Mouse (Mus musculus): ENCODE results near the gene Ppox.

DNA sequence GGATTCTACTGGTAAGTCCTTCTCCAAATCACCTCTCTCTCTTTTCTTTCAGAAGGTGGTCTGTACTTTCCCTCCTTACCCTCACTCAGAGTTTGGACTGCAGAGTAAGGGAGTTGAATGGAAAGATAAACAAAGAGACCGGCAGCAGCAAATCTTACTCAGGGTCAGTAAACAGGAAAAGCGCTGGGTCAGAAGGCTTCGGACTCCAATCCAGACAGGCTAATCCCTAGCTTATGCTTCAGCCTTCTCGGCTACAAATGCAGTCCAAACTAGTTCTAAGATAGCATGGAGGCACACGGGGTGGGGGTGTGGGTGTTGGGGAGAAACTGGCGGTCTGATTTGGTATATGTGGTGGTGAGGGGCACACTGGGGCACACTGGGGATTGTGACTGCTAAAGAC is 43.5 kb downstream of the Ppox start:
- TF ChIP-seq CTCF (IDR thresholded peaks at IDR 0.05; ENCODE audit: low read depth) (no peak), EP300 (IDR thresholded peaks at IDR 0.05; ENCODE audit: low read depth) (no peak)
